Mouse (Mus musculus): ENCODE data around the gene Pold1.
A peak's percentile ranks its signal among the peaks of the same experiment; 100 is the strongest.

Pold1 gene

DNA sequence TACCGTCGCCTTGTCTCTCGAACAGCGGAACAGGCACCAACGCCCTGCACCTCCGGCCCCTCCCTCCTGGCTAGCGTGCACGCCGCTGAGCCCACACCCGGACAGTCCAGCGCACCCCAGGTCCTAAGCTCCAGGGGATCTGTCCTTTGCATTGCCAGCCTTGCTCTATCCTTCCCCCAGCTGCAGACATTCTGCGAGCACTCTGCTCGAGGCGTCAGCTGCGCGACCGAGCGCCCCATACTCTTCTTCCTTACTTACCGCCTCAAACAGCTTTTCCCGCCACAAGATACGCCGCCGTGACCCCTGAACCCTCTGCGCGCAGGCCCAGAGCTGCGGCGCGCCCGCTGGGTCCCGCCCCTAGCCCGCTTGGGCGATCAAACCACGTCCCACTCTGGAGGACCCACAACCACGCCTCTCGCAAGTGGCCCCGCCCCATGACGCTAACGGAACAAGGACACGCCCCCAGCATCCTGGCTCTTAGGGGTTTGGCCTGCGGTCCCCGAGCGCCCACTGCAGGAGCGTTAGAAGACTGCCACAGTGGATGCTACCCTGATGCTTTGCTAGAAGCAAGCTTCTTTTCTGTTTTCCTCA is at the start of gene Pold1:
Gene Pold1 (minus strand): TSS at position 353 of the 591 bp plus-strand sequence.
- peak; percentile 100 for DNase-seq

DNA sequence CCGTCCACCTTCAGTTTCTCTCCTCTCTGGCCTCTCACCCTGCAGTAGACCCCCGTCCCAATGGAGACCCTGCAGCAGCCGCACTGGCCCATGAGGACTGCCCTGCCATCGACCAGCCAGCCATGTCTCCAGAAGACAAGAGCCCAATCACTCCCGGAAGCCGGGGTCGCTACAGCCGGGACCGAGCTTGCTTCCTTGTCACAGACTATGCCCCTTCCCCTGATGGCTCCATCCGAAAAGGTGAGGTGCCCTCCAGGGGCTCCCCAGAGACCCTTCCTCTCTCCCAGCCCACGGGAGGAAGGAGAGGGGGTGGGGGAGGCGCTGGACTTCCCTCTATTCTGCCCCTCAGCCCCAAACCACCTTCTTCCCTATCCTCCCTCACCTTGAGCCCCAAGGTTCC is 49.7 kb upstream of the Pold1 start:
- DNase-seq = no peak

DNA sequence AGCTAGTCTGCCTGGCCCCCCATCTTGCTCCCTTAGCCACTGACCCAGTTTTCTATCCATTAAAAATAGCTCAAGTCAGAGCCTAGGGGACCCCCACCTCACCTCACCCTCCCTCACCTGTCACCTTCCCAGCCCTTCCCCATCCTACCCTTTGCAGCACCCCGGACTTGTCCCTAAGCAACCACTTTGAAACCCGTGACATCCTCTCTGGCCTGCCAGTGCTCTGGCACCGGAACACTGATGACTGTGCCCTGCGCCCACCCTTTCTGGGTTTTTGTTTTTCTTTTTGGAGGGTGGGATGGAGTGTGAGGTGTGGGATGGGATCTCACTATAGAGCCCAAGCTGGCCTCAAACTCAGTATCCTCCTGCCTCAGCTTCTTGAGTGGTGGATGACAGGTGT is 49.0 kb upstream of the Pold1 start:
- no peak for DNase-seq

DNA sequence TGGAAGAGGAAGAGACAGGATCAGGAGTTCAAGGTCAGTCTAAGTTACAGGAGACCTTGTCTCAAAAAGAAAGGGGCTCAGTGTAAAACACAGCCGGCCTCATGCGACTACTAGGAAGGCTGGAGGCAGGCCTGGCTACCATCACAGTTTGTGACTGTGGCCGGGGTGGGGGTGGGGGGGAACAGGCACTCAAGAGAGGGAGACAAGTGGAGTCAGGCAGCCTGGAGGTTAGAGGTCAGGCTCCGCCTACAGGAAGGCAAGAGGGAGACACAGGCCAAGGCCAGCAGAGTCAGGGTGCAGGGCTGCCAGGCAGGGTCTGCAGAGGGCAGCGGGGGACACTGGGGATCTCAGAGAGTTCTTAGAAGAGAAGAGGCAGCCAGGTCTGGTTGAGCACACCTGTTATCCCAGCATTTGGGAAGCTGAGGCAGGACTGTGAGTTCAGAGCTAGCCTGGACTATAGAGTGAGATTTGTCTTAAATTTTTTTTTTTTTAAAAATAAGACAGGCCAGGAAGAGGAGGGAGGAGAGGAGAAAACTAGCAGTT is 48.4 kb upstream of the Pold1 start:
- no peak for DNase-seq

DNA sequence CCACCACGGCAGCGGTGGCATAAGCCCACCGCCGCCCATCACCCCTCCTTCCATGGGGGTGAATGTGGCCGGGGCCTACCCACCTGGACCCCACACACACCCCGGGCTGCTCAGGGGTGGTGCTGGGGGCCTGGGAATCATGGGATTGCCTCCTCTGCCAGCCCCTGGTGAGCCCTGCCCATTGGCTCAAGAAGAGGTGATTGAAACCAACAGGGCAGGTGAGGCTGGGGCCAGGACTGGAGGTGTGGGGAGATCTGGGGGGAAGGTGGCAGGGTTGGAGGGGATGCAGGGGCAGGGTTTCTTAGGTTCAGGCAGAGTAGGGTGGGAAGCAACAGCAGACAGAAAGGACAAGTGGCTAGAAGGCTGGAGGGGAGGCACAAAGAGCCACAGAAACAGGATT is 47.4 kb upstream of the Pold1 start:
- DNase-seq = no peak

DNA sequence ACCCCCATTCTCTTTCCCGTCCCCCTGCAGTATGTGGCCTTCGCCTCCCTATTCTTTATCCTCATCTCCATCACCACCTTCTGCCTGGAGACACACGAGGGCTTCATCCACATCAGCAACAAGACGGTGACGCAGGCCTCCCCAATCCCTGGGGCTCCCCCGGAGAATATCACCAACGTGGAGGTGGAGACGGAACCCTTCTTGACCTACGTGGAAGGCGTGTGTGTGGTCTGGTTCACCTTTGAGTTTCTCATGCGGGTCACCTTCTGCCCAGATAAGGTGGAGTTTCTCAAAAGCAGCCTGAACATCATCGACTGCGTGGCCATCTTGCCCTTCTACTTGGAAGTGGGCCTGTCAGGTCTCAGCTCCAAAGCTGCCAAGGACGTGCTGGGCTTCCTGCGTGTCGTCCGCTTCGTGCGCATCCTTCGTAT is 46.5 kb upstream of the Pold1 start:
- no peak for DNase-seq

DNA sequence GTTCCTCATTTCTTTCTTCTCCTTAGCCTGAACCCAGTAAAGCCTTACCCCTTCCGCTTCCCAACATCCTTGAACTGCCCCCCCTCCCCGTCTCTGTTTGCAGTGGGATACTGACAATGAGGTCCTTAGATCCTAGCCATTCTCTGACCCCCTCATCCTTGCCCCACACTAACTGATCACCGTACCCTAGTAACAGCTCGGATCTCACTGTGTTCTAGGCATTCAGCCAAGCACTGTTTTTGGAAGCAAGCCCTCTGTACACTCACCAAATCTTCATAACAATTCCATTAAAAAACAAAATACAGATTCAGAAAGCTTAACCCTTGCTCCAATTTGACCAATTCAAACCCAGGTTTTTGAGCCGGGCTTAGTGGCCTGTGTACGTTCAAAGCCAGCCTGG is 45.6 kb upstream of the Pold1 start:
- DNase-seq = no peak

DNA sequence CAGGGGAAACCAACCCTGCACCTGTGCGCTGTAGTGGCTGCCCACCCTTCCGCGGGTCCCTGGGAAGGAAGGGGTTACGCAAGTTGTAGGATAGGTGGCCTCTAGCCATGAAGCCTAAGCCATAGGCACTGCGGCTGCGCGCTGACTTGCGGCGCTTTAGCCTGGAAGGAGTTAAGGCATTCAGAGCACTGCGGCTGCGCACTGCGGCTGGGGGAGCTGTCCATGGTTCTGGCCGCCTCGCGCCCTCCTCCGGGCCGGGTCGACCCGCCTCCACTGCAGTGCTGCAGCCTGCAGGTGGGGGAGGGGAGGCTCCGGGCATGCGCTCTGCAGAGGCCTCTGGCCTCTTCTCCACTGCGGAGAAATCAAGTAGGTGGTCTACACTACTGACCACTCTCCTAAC is 45.1 kb upstream of the Pold1 start:
- DNase-seq = peak; percentile 94

DNA sequence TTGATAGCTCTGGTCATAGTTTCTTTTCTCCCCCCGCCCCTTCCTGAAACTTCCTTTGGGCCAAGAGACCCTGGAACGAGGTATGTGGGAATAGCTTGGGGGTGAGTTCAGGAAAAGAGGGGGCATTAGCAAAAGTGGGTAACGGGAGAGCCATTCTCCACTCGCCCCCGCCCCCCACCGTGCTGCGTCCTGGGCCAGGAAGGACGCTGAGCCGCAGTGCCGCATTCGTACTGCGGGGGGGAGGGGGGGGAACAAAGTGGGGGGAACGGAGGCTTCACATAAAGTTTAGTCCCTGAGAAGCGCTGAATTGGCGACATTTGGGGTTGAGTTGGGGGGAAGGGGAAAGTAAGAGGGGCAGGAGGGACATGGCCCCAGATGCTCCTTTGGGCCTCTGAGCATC is 44.4 kb upstream of the Pold1 start:
- no peak for DNase-seq

DNA sequence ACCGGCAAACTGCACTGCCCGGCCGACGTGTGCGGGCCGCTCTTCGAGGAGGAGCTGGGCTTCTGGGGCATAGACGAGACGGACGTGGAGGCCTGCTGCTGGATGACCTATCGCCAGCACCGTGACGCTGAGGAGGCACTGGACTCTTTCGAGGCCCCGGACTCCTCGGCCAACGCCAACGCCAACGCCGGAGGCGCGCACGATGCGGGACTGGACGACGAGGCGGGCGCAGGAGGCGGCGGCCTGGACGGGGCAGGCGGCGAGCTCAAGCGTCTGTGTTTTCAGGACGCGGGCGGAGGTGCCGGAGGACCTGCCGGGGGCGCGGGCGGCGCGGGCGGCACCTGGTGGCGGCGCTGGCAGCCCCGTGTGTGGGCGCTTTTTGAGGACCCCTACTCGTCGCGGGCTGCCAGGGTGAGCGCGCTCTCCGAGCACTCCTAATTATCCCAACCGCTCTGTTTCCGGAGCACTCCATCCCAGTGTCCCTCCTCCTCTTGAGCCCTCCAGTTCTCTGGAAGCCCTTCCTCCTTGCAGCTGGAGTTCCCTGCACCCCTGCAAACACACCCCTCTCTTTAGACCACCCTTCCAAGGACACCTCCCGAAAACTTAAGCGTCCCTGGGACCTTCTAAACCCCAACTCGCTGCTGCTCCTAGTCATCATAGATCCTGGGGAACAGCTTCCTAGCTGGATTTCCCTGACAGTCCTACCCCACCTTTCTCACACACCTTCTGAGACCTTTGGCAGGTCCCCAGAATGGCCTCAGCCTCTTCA is 42.9 kb upstream of the Pold1 start:
- peak; percentile 81 for DNase-seq

DNA sequence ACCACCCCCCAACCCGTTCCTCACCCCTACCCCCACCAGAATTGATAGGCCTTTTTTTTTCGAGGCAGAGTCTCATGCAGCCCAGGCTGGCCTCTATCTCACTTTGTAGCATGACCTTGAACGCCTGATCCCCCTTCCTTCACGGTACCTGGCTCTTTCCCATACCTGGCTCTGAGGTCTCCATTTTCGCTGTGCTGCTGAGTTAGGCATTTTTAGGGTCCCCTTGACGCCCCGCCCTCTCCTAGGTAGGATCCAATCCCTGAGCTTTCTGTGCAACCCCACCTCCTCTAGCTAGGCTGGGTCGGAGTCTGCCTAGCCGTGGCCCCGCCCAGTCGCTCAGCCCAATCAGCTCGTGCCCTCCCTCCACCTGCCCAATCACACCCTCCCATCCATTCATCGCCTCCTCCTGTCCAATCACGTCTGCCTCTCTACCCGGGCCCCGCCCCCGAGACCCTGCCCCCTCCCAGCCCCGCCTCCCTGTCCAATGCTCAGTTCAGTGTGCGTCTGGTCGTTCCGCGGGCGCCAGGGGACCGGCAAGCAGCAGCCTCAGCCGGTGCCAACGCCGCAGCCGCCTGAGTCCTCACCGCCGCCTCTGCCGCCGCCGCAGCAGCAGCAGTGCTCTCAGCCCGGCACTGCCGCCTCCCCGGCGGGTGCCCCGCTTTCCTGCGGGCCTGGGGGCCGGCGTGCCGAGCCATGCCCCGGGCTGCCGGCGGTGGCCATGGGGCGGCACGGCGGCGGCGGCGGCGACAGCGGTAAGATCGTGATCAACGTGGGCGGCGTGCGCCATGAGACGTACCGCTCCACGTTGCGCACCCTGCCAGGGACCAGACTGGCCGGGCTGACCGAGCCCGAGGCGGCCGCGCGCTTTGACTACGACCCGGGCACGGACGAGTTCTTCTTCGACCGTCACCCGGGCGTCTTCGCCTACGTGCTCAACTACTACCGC is 42.0 kb upstream of the Pold1 start, which contains the start of gene Kcnc3:
Gene Kcnc3 (plus strand): TSS at position 263 of the 946 bp plus-strand sequence.
- DNase-seq = peak; percentile 99

DNA sequence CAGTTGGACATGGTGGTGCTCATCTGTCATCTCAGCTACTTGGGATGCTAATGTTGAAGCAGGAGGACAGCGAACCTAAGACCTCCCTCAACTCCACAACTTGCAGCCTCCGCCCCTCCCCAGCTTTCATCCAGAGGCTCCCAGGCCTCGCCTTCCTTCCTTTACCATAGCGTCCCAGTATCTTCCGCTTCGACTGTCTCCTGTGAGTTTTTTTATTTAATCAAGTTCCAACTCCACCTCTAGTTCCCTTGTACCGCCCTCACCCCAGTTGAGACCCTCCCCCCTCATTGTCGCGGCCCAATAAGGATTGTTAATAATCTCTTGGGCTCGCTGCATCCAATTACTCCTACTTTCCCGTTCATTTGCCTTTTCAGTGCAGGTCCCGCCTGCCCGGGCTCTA is 41.3 kb upstream of the Pold1 start:
- DNase-seq = peak; percentile 84

DNA sequence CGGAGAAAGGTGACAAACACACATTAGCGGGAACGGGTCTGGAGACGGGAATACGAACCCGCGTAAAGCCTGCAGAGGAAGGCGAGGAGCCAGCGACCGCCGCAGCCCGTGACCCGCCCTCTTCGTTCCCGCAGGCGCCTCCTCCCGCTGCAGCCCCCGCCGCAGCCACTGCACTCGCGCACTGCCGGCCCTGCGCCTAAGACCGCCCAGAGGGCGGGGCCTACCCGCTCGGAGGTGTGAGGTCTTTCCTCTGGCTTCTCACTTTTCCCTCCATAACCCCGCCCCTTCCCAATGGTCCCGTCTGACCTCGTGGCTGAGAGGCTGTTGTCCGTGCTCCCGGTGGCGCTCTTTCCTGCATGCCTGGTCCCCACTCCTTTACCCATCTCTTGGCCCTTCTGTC is 40.5 kb upstream of the Pold1 start:
- peak; percentile 96 for DNase-seq

DNA sequence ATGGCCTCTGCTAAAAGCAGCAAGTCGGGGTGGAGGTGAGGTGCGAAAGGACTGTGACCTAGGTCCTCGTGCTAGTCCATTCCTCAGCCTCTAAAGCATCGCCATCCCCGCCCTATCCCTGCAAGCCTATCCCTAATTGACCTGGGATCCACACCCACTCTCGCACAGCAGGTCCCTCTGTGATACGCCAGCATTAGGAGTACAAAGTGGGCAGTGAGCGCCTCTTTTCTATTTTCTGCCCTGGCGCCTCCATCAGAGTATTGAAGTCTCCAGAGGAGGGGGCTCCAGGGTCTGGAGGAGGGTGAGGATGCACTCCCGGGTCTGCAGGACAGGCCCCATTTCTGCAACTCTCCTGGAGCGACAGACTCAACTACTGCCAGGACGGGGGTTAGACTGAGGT is 39.7 kb upstream of the Pold1 start:
- DNase-seq = no peak

DNA sequence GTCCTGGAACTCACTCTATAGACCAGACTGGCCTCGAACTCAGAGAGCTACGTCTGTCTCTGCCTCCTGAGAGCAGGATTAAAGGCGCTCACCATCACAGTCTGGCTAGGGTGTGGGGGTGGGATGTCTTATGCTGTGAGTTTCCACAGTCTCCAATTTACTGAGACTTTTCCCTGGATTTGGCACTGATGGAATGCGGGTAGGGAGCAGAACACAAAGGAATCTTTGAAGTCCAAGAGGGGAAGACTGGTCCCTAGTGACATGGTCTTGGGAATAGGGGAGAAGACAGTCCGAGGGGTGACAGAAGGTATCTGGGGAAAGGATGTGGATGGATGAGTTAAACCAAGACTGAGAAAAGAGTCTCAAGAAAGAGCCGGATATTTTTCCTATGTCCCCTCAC is 39.0 kb upstream of the Pold1 start:
- no peak for DNase-seq

DNA sequence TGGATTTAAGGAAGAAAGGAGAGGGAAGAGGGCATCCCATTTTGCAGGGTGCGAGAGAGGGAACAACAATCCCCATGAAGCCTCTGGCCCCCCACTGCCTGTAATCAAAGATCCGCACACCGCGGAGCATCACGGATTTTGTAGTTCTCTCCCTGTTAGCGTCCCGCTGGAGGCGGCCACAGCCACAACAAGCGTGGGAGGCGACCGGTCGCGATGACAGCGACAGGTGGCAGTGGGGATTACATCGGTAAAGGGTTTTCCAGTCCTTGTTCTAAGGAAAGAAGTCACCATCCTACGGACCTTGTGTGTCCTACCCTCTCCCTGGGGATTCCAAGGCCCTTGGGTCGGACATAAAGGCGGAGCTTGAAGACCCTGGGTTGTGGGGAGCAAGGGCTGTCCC is 38.3 kb upstream of the Pold1 start:
- DNase-seq = peak; percentile 91

DNA sequence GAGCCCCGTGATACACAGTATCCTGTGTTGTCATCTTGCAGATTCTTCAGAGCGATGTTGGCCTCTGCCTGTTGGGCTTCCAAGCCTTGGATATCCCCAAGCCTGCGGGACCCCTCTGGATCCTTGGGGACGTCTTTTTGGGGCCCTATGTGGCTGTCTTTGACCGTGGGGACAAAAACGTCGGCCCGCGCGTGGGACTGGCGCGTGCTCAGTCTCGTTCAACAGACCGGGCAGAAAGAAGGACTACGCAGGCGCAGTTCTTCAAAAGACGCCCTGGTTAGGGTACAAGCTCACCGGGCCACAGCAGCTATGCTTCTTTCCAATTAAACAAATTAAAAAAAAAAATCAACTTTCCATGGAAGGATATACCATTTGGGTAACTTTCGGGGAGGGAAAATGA is 37.9 kb upstream of the Pold1 start:
- peak; percentile 76 for DNase-seq

DNA sequence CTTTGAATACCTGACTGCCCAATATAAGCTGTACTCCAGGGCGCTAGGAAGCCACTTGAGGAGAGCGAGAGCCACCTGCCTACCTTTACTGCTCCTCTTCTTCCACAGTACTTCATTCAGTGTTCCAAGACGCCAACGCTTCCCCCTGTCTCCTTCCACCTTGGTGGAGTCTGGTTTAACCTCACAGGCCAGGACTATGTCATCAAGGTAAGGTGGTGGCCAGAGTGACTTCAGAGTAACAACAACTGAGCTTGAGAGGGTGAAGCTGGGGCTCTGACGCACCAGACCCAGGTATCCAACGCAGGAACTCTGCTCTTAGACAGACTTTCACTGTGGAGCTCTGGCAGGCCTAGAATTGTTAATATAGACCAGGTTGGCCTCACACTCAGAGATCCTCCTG is 37.0 kb upstream of the Pold1 start:
- DNase-seq = peak; percentile 77

DNA sequence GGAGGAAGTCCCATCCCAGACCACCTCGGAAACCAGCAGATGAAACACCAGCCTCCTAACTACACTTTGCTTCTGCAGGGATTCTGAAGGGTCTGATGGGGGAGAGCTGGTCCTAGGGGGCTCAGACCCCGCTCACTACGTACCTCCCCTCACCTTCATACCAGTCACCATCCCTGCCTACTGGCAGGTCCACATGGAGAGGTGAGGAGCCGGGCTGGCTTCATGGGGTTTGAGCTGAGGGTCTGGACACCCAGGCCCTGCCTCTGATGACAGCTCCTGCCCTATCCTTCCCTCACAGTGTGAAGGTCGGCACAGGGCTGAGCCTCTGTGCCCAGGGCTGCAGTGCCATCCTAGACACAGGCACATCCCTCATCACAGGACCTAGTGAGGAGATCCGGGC is 36.3 kb upstream of the Pold1 start:
- no peak for DNase-seq

DNA sequence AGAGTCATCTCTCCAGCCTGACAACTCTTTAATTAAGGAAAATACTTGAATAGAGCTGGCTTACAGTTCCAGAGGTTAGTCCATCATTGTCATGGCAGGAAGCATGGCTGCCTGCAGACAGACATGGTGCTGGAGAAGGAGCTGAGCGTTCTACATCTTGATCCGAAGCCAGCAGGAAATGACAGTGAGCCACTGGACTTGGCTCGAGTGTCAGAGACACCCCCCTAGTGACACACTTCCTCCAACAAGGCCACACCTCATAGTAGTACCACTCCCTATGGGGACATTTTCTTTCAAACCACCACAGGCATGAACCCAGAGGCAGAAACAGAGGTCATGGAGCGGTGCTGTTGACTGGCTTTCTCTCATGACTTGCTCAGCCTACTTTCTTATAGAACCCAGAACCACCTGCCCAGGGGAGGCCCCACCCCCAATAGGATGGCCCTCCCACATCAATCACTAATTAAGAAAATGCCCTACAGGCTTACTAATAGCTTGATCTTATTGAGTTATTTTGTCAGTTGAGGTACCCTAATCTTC is 35.7 kb upstream of the Pold1 start:
- DNase-seq = peak; percentile 80

DNA sequence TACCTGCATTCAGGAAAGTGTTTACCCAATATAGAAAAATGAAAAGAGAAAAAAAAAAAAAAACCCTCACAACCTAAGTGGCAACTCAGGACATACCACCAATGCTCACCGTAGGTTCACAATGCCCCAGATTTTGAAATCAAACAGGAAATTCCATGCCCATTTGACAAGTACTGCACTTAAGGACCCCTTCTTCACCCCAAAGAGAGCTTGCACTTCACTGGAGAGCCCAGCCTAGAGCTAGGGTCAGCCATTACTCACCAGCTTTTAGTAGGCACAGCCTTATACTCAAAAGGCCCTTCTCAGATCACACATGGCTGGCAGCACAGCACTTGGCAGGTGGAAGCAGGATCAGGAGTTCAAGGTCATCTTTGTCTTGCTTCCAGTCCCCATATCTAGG is 34.5 kb upstream of the Pold1 start:
- no peak for DNase-seq

DNA sequence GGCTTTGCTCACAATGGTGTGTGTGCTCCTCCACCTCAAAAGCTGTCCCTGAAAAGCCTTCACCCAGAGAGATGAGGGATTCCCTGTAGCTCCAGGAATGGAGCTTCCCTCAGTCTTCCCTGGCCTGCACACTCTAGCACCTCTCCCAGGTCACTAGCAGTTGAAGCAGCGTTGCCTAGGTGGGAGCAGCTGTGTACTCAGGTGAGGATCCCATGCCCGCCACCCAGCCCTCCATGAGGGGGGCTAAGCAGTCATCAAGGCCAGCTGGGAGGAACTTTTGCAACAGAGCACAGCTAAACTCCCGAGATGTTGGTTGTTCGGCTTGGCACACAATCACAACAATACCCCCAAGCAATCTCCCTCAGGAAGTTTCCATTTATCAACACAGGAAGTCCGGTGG is 34.1 kb upstream of the Pold1 start:
- DNase-seq = peak; percentile 80

DNA sequence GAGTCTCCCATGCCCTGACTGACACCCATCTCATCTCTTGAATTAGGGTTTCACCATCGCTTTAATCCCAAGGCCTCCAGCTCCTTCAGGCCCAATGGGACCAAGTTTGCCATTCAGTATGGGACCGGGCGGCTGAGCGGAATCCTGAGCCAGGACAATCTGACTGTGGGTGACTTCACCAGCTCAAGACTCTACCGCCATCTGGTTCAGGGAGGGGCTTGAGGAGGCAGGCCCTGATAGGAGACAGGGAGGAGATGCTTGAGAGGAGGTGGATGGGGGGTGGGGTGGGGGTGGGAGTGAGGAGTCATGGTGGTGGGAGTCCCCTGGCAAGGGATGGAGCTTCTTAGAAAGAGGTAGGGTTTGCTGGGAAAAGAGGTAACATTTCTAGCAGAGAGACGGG is 33.0 kb upstream of the Pold1 start:
- DNase-seq = peak; percentile 71
